Mouse (Mus musculus): ENCODE data around the gene Slc9c1. TPM values are rescaled to one million over a fixed set of nuclear protein-coding genes. Genes with fewer than 3 reads are reported as not detected.

The Slc9c1 gene
- not detected for polyA plus RNA-seq (2014; fragmentation: Illumina TruSeq; extraction: RNeasy Lipid Tissue Mini Kit (QIAGEN cat#74804); ENCODE audit: low replicate concordance)

DNA sequence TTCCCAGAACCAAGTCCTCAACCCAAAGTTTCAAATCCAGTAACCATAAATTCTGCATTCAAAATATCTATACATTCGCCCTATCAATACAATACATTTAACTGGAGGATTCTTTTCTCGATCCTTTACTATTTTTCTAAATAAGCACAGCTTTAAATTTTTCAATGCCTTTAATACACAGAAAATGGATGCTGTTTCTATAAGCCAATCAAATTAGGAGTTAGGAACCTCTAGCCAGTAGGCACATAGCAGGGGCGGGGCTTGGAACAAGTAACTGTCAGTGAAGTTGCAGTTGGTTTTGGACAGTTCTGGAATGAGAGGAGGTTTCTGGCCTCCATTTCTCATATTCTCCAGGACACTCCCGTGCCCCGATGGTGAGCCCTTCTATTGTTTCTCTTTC is at the start of gene Slc9c1:
Gene Slc9c1 (plus strand): TSS at position 301 of the 400 bp plus-strand sequence.

DNA sequence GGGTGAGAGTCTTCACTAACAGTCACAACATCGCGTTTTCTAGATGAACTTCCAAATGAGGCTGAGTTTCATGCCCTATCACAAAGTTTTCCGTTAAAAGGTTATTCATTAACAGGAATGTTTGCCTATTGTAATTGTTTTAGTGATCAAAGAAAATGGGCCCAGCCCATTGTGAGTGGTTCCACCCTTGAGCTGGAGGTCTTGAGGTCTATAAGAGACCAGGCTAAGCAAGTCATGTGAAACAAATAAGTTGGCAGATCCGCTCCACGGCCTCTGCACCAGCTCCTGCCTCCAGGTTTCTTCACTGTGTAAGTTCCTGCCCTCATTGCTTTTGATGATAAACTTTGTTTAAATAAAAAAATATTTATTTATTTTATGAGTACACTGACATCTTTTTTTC is 42.2 kb upstream of the Slc9c1 start, which contains the start of gene Gm609:
Gene Gm609 (minus strand): TSS at position 43 of the 400 bp plus-strand sequence.

GRCm38 (mm10) chr16:45531950-45532349 is 3.2 kb upstream of the Slc9c1 start, which contains the start of gene Gm17783:
Gene Gm17783, minus strand, starts transcription at chr16:45532050.

GRCm38 (mm10) chr16:45610267-45610666 is 75.2 kb downstream of the Slc9c1 start, which contains the start of gene Gcsam:
Gene Gcsam, plus strand, starts transcription at chr16:45610380.

DNA sequence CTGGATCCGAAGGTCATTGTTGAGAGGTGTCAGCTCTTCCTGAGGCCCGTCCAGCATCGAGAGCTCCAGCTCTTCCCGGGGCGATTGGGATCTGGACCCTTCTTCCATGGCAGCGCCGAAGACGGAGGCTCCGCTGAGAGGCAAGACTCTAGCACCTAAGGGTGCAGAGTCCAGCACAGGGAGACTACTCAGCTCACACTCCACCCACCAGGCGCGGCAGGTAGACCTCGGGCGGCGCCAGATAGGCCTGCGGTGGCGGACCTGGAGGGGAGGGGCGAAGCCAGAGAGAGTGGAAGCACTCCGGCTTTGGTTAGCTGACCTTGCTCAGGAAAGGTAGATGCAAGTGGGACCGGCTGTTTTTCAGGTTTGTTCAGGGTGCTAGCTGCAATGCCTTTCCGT is 118.8 kb downstream of the Slc9c1 start, which contains the start of gene BC016579:
Gene BC016579 (minus strand): TSS at position 135 of the 399 bp plus-strand sequence.

Other genes starting within 250 kb of the Slc9c1 start
- 47.1 TPM for gene Cd200, start 126.3 kb upstream of the Slc9c1 start, polyA plus RNA-seq (2014; fragmentation: Illumina TruSeq; extraction: RNeasy Lipid Tissue Mini Kit (QIAGEN cat#74804); ENCODE audit: low replicate concordance)
- gene Gm609, start 42.3 kb upstream of the Slc9c1 start, polyA plus RNA-seq (2014; fragmentation: Illumina TruSeq; extraction: RNeasy Lipid Tissue Mini Kit (QIAGEN cat#74804); ENCODE audit: low replicate concordance): 26.1 TPM
- gene Gm17783, start 3.3 kb upstream of the Slc9c1 start, polyA plus RNA-seq (2014; fragmentation: Illumina TruSeq; extraction: RNeasy Lipid Tissue Mini Kit (QIAGEN cat#74804); ENCODE audit: low replicate concordance): 18.3 TPM
- gene Gcsam, start 75.1 kb downstream of the Slc9c1 start, polyA plus RNA-seq (2014; fragmentation: Illumina TruSeq; extraction: RNeasy Lipid Tissue Mini Kit (QIAGEN cat#74804); ENCODE audit: low replicate concordance): 0.78 TPM
- gene BC016579, start 118.8 kb downstream of the Slc9c1 start, polyA plus RNA-seq (2014; fragmentation: Illumina TruSeq; extraction: RNeasy Lipid Tissue Mini Kit (QIAGEN cat#74804); ENCODE audit: low replicate concordance): 27.3 TPM
- 0.19 TPM for gene Tmprss7, start 158.3 kb downstream of the Slc9c1 start, polyA plus RNA-seq (2014; fragmentation: Illumina TruSeq; extraction: RNeasy Lipid Tissue Mini Kit (QIAGEN cat#74804); ENCODE audit: low replicate concordance)
- gene Tagln3, start 189.3 kb downstream of the Slc9c1 start, polyA plus RNA-seq (2014; fragmentation: Illumina TruSeq; extraction: RNeasy Lipid Tissue Mini Kit (QIAGEN cat#74804); ENCODE audit: low replicate concordance): not detected
- gene Abhd10, start 207.6 kb downstream of the Slc9c1 start, polyA plus RNA-seq (2014; fragmentation: Illumina TruSeq; extraction: RNeasy Lipid Tissue Mini Kit (QIAGEN cat#74804); ENCODE audit: low replicate concordance): 16.4 TPM